Mouse (Mus musculus) olfactory bulb, adult 2 months (tissue): ENCODE measurements around the gene Prdm16. TPM values are rescaled to one million over a fixed set of nuclear protein-coding genes. Genes with fewer than 3 reads are reported as not detected.

Experiments used
- H3K27ac ChIP-seq: fragments of 200-500 bp; 2 replicates; pipeline ENCODE4 v1.5.1; 2012; ENCODE audit warnings: low read depth, low read length; ENCODE audit not compliant: insufficient read depth
- H3K4me1 ChIP-seq: fragments of 200-500 bp; 2 replicates; pipeline ENCODE4 v1.6.1; 2012; ENCODE audit warnings: low read length; ENCODE audit not compliant: control insufficient read depth, insufficient read depth
- H3K4me3 ChIP-seq: fragments of 200-500 bp; 2 replicates; pipeline ENCODE4 v1.5.1; 2012; ENCODE audit warnings: mild to moderate bottlenecking, low read depth, low read length, moderate library complexity; ENCODE audit not compliant: insufficient read depth
- CTCF ChIP-seq: fragments of 200-500 bp; IDR thresholded peaks from 2 replicates; pipeline ENCODE4 v1.5.1; 2012; ENCODE audit warnings: low read depth, mild to moderate bottlenecking, low read length, moderate library complexity; ENCODE audit not compliant: insufficient read depth
- POLR2A ChIP-seq: fragments of 200-500 bp; IDR thresholded peaks from 2 replicates; pipeline ENCODE4 v1.6.1; 2012; ENCODE audit warnings: mild to moderate bottlenecking, low read depth, low read length, moderate library complexity; ENCODE audit not compliant: insufficient read depth
- WGBS: fragments of 180-500 bp; shearing (Covaris S2); methylation state at CpG from one replicate; pipeline ENCODE4 v1.1.7; 2018; 5-methylcytosine and 5-hydroxymethylcytosine counted together
- polyA plus RNA-seq: library from polyadenylated mRNA; stranded (reverse); fragments of >200 nt; gene quantifications from 2 replicates; pipeline ENCODE4 v1.2.4, GENCODE M21; 2012; ENCODE audit warnings: low replicate concordance; ENCODE audit not compliant: missing spikeins, insufficient read depth, insufficient read length

The Prdm16 gene
- polyA plus RNA-seq, 1 experiment: not detected

- TF ChIP-seq CTCF: no peak
- no peak for TF ChIP-seq POLR2A
- Histone ChIP-seq H3K4me1 (peaks cover 9% of the 10 kb centered on the region), H3K4me3 (no peak overlapping the region), H3K27ac (no peak overlapping the region)
- WGBS: 9% methylated on average over 32 of the region's 32 CpGs
These were observed 4.8 kb upstream of the Prdm16 start for GRCm38 (mm10) chr4:154641296-154642110.

GRCm38 (mm10) chr4:154640443-154641295, 4.0 kb upstream of the Prdm16 start:
- Histone ChIP-seq H3K27ac (no peak overlapping the region), H3K4me3 (no peak overlapping the region), H3K4me1 (peaks cover 14% of the 10 kb centered on the region)
- TF ChIP-seq POLR2A (no peak), CTCF (no peak)
- whole genome bisulfite sequencing: 15% methylated on average over 20 of the region's 20 CpGs

- TF ChIP-seq CTCF: no peak
- no peak for TF ChIP-seq POLR2A
- Histone ChIP-seq H3K27ac (no peak overlapping the region), H3K4me3 (no peak overlapping the region), H3K4me1 (peaks cover 20% of the 10 kb centered on the region)
- 30% methylated on average over 13 of the region's 13 CpGs for whole genome bisulfite sequencing
These were observed 3.1 kb upstream of the Prdm16 start for GRCm38 (mm10) chr4:154639591-154640442.

- WGBS: 17% methylated on average over 7 of the region's 7 CpGs
- Histone ChIP-seq H3K4me1 (peaks cover 20% of the 10 kb centered on the region), H3K4me3 (no peak overlapping the region), H3K27ac (peak overlapping the region; percentile 12; the same call in 1 of the 2 replicates)
- no peak for TF ChIP-seq CTCF
- no peak for TF ChIP-seq POLR2A
These were observed 2.5 kb upstream of the Prdm16 start for GRCm38 (mm10) chr4:154639126-154639525.

- H3K4me3 ChIP-seq: peak overlapping the region; percentile 36; the same call in 1 of the 2 replicates
- H3K4me1 ChIP-seq: peaks cover 20% of the 10 kb centered on the region
- H3K27ac ChIP-seq: peak overlapping the region; percentile 45; the same call in 1 of the 2 replicates
- TF ChIP-seq CTCF: no peak
- no peak for TF ChIP-seq POLR2A
- 21% methylated on average over 15 of the region's 15 CpGs for WGBS
These were observed 1.7 kb upstream of the Prdm16 start for GRCm38 (mm10) chr4:154638320-154638886.

- H3K4me3 ChIP-seq: peak overlapping the region; percentile 36
- TF ChIP-seq POLR2A (no peak), CTCF (no peak)
- 0 out of 2 replicates have a peak overlapping the region, but pooled peaks have one; percentile 3 for H3K27ac ChIP-seq
- WGBS: 4% methylated on average over 69 of the region's 73 CpGs
- H3K4me1 ChIP-seq: peaks cover 20% of the 10 kb centered on the region
These were observed 1.0 kb upstream of the Prdm16 start for GRCm38 (mm10) chr4:154637468-154638319.

GRCm38 (mm10) chr4:154636053-154636433, 630 bp downstream of the Prdm16 start:
- TF ChIP-seq CTCF: no peak
- TF ChIP-seq POLR2A: no peak
- Histone ChIP-seq H3K27ac (peak overlapping the region; percentile 6; the same call in 1 of the 2 replicates), H3K4me1 (peaks cover 20% of the 10 kb centered on the region), H3K4me3 (peak overlapping the region; percentile 41)
- 1% methylated on average over 28 of the region's 30 CpGs for WGBS
